Mouse (Mus musculus) inflammation-experienced regulatory T-cells (primary cell): Measurements from ENCODE around the gene Scgb1b18. TPM values are rescaled to one million over a fixed set of nuclear protein-coding genes. Genes with fewer than 3 reads are reported as not detected.

Experiments used
- polyA plus RNA-seq, 2 experiments: library from polyadenylated mRNA; unstranded; fragments of 100-300 nt; shearing (Covaris generic); gene quantifications; one replicate each; pipeline ENCODE4 v1.2.1; 2017

The Scgb1b18 gene
- not detected for polyA plus RNA-seq

GRCm38 (mm10) chr7:33185268-33185667, at the start of gene Scgb1b18:
TSS of gene Scgb1b18 (plus strand) at chr7:33185568.

GRCm38 (mm10) chr7:33173764-33174163, 11.6 kb upstream of the Scgb1b18 start, which contains the start of gene Scgb2b18:
TSS of gene Scgb2b18 (minus strand) at chr7:33173864.

Other genes with a start within 250 kb of the Scgb1b18 start
- gene Scgb2b17, start 129.0 kb upstream of the Scgb1b18 start, polyA plus RNA-seq, result not detected
- not detected for gene Scgb1b17, start 122.1 kb upstream of the Scgb1b18 start, polyA plus RNA-seq
- gene Scgb2b18, start 11.7 kb upstream of the Scgb1b18 start, polyA plus RNA-seq, result not detected
- gene Scgb2b19, start 94.8 kb downstream of the Scgb1b18 start, polyA plus RNA-seq, result not detected
- not detected for gene Scgb1b19, start 101.7 kb downstream of the Scgb1b18 start, polyA plus RNA-seq
- not detected for gene Scgb2b20, start 180.8 kb downstream of the Scgb1b18 start, polyA plus RNA-seq
- gene Scgb1b20, start 187.7 kb downstream of the Scgb1b18 start, polyA plus RNA-seq, result not detected